Mouse (Mus musculus) liver, postnatal 0 days (tissue): ENCODE data around the gene Olfr1299.

ENCODE experiments used
- CTCF ChIP-seq: sonication (generic); IDR thresholded peaks from 2 replicates; pipeline ENCODE4 v1.5.1; 2016; ENCODE audit warnings: antibody characterized with exemption, low read depth
- EP300 ChIP-seq: IDR thresholded peaks from 2 replicates; pipeline ENCODE4 v1.6.1; 2016; ENCODE audit warnings: antibody characterized with exemption, low read depth, mild to moderate bottlenecking

- no peak for TF ChIP-seq CTCF
- TF ChIP-seq EP300: no peak
These were observed 12.1 kb upstream of the Olfr1299 start, which contains the start of gene Olfr1298 for GRCm38 (mm10) chr2:111649101-111649500.
